Mouse (Mus musculus): ENCODE data around the gene Tulp3.

DNA sequence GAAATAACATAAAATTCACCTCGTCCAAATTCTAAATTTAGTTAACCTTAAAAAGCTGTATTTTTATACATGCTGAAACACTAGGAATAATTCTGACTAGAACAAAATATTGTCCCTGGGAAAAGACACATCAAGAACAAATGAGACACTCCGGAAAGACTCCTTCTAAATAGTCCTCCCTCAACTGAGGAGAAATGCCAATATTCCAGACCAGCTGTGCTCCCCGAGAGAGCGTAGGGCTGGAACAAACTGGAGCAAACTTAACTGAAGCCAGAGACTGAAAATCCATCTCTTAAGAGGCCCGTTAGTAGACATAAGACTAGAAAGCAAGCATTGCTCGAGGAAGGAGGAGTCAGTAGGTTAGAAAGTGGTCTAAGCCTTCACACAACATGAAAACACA is 8.9 kb downstream of the Tulp3 start:
- no peak for TF ChIP-seq POLR2A (IDR thresholded peaks at IDR 0.05; ENCODE audit: insufficient read depth, low read depth, low read length)
- TF ChIP-seq CTCF (IDR thresholded peaks at IDR 0.05; ENCODE audit: insufficient read depth, low read depth, low read length): no peak

All from olfactory bulb, adult 2 months (tissue).